Mouse (Mus musculus): ENCODE data around the gene Rgl2.
"Not testable (repeated sequence)": the region's sequence is repeated elsewhere in the genome, so short reads cannot be mapped to it uniquely, and the experiment has no call there.

GRCm38 (mm10) chr17:33888230-33888629 lies 41.1 kb upstream of the Rgl2 start:
- TF ChIP-seq CTCF, EP300 (IDR thresholded peaks at IDR 0.05; ENCODE audit: low read depth): not testable (repeated sequence)

Measured in heart, postnatal 0 days (tissue).